Mouse (Mus musculus) MEL (cell line): Measurements from ENCODE around the gene Nfkbib. TPM values are rescaled to one million over a fixed set of nuclear protein-coding genes. Genes with fewer than 3 reads are reported as not detected.

Experiments
- DNase-seq: peaks from one replicate; pipeline ENCODE4 v3.0.0; 2011; ENCODE audit warnings: low read depth, low spot score
- H3K27ac ChIP-seq: 2 replicates; pipeline ENCODE4 v1.5.1; 2012; ENCODE audit warnings: low read depth, mild to moderate bottlenecking, control low read depth, low read length, moderate library complexity; ENCODE audit not compliant: control insufficient read depth
- H3K27me3 ChIP-seq, 2 experiments: fragments of 150-350 bp in 1 of 2; sonication (generic) in 1 of 2; 2 replicates each; pipeline ENCODE4 v1.6.1; 2012; ENCODE audit warnings: low read length in 2 of 2, mild to moderate bottlenecking in 2 of 2, improper control_type of control experiment in 1 of 2, moderate library complexity in 1 of 2; ENCODE audit not compliant: insufficient read depth in 2 of 2, control insufficient read depth in 1 of 2
- H3K36me3 ChIP-seq, 2 experiments: 2 replicates each; pipeline ENCODE4 v1.6.1; 2012 to 2014; ENCODE audit warnings: low read length in 2 of 2, improper control_type of control experiment in 1 of 2, inconsistent platforms in 1 of 2, mild to moderate bottlenecking in 1 of 2; ENCODE audit not compliant: insufficient read depth in 2 of 2, control insufficient read depth in 1 of 2
- H3K4me1 ChIP-seq, 2 experiments: fragments of 150-350 bp in 1 of 2; sonication (generic) in 1 of 2; 2 replicates each; pipeline ENCODE4 v1.6.1; 2012; ENCODE audit warnings: low read length in 2 of 2, improper control_type of control experiment in 1 of 2, mild to moderate bottlenecking in 1 of 2; ENCODE audit not compliant: insufficient read depth in 2 of 2, control insufficient read depth in 1 of 2
- H3K4me3 ChIP-seq, 2 experiments: fragments of 150-350 bp in 1 of 2; sonication (generic) in 1 of 2; 2 replicates each; pipeline ENCODE4 v1.5.1; 2012; ENCODE audit warnings: low read depth in 2 of 2, low read length in 2 of 2, mild to moderate bottlenecking in 2 of 2, moderate library complexity in 2 of 2, control low read depth in 1 of 2, improper control_type of control experiment in 1 of 2; ENCODE audit not compliant: control insufficient read depth in 1 of 2, insufficient read depth in 1 of 2
- H3K79me2 ChIP-seq: 2 replicates; pipeline ENCODE4 v1.6.1; 2012; ENCODE audit warnings: mild to moderate bottlenecking, low read length, moderate library complexity; ENCODE audit not compliant: control insufficient read depth, poor library complexity, insufficient read depth
- H3K9ac ChIP-seq: 2 replicates; pipeline ENCODE4 v1.6.1; 2012; ENCODE audit warnings: low read depth, mild to moderate bottlenecking, control low read depth, low read length, moderate library complexity; ENCODE audit not compliant: control insufficient read depth, poor library complexity, severe bottlenecking
- H3K9me3 ChIP-seq: fragments of 150-350 bp; sonication (generic); replicated peaks from 2 replicates; pipeline ENCODE4 v1.6.1; 2012; ENCODE audit warnings: mild to moderate bottlenecking, low read length, improper control_type of control experiment, moderate library complexity; ENCODE audit not compliant: insufficient read depth
- CTCF ChIP-seq, 3 experiments: IDR thresholded peaks in 2 of 3; conservative IDR thresholded peaks in 1 of 3; 2 replicates each; pipeline ENCODE4 v1.5.1; 2011 to 2012; ENCODE audit warnings: low read length in 3 of 3, low read depth in 2 of 3, mild to moderate bottlenecking in 2 of 3, improper control_type of control experiment in 1 of 3, inconsistent platforms in 1 of 3, mixed read lengths in 1 of 3, moderate library complexity in 1 of 3; ENCODE audit not compliant: control insufficient read depth in 1 of 3, insufficient read depth in 1 of 3, poor library complexity in 1 of 3, severe bottlenecking in 1 of 3
- E2F4 ChIP-seq: IDR thresholded peaks from 2 replicates; pipeline ENCODE4 v1.6.1; 2011; ENCODE audit warnings: low read depth, low read length, improper control_type of control experiment, borderline replicate concordance
- ELF1 ChIP-seq: IDR thresholded peaks from 2 replicates; pipeline ENCODE4 v1.6.1; 2014; ENCODE audit warnings: low read depth, mild to moderate bottlenecking, inconsistent platforms, low read length, improper control_type of control experiment, moderate library complexity
- EP300 ChIP-seq, 2 experiments: IDR thresholded peaks; 2 replicates each; pipeline ENCODE4 v1.6.1; 2011; ENCODE audit warnings: improper control_type of control experiment in 2 of 2, low read length in 2 of 2, low read depth in 1 of 2, mild to moderate bottlenecking in 1 of 2
- GATA1 ChIP-seq: IDR thresholded peaks from 2 replicates; pipeline ENCODE4 v1.6.1; 2011; ENCODE audit warnings: low read depth, low read length, improper control_type of control experiment
- HCFC1 ChIP-seq: IDR thresholded peaks from 2 replicates; pipeline ENCODE4 v1.6.1; 2012; ENCODE audit warnings: low read depth, mild to moderate bottlenecking, inconsistent platforms, low read length, improper control_type of control experiment, moderate library complexity
- MAFK ChIP-seq: IDR thresholded peaks from 2 replicates; pipeline ENCODE4 v1.6.1; 2011; ENCODE audit warnings: low read depth, mild to moderate bottlenecking, low read length, improper control_type of control experiment, borderline replicate concordance
- MAX ChIP-seq: IDR thresholded peaks from 2 replicates; pipeline ENCODE4 v1.6.1; 2011; ENCODE audit warnings: low read length, improper control_type of control experiment
- MXI1 ChIP-seq: IDR thresholded peaks from 2 replicates; pipeline ENCODE4 v1.6.1; 2011; ENCODE audit warnings: mild to moderate bottlenecking, low read depth, low read length, improper control_type of control experiment
- MYB ChIP-seq: IDR thresholded peaks from 2 replicates; pipeline ENCODE4 v1.6.1; 2011; ENCODE audit warnings: mild to moderate bottlenecking, low read depth, low read length, improper control_type of control experiment
- MYC ChIP-seq: IDR thresholded peaks from 2 replicates; pipeline ENCODE4 v1.6.1; 2011; ENCODE audit warnings: low read depth, mild to moderate bottlenecking, low read length, improper control_type of control experiment, moderate library complexity
- POLR2A ChIP-seq, 2 experiments: IDR thresholded peaks; 2 replicates each; pipeline ENCODE4 v1.6.1; 2011 to 2012; ENCODE audit warnings: low read length in 2 of 2, mild to moderate bottlenecking in 2 of 2, control low read depth in 1 of 2, improper control_type of control experiment in 1 of 2, low read depth in 1 of 2, moderate library complexity in 1 of 2; ENCODE audit not compliant: control insufficient read depth in 1 of 2, insufficient read depth in 1 of 2, poor library complexity in 1 of 2
- POLR2AphosphoS5 ChIP-seq: IDR thresholded peaks from 2 replicates; pipeline ENCODE4 v1.6.1; 2012; ENCODE audit warnings: low read depth, borderline replicate concordance, mild to moderate bottlenecking, inconsistent platforms, low read length, moderate library complexity, mixed read lengths
- RCOR1 ChIP-seq: IDR thresholded peaks from 2 replicates; pipeline ENCODE4 v1.6.1; 2012; ENCODE audit warnings: low read depth, mild to moderate bottlenecking, inconsistent platforms, low read length, improper control_type of control experiment
- SMC3 ChIP-seq: IDR thresholded peaks from 2 replicates; pipeline ENCODE4 v1.6.1; 2011; ENCODE audit warnings: low read depth, low read length, improper control_type of control experiment
- UBTF ChIP-seq: IDR thresholded peaks from 2 replicates; pipeline ENCODE4 v1.6.1; 2012; ENCODE audit warnings: low read depth, mild to moderate bottlenecking, inconsistent platforms, low read length, improper control_type of control experiment, moderate library complexity, borderline replicate concordance; ENCODE audit not compliant: insufficient read depth
- USF1 ChIP-seq: IDR thresholded peaks from 2 replicates; pipeline ENCODE4 v1.6.1; 2014; ENCODE audit warnings: low read depth, mild to moderate bottlenecking, inconsistent platforms, low read length, improper control_type of control experiment, moderate library complexity
- ZKSCAN1 ChIP-seq: IDR thresholded peaks from 2 replicates; pipeline ENCODE4 v1.6.1; 2012; ENCODE audit warnings: low read depth, mild to moderate bottlenecking, inconsistent platforms, low read length, improper control_type of control experiment, moderate library complexity
- polyA plus RNA-seq, 2 experiments: library from polyadenylated mRNA; stranded (reverse) in 1 of 2; unstranded in 1 of 2; fragments of >175 nt in 1 of 2; fragments of >200 nt in 1 of 2; gene quantifications; 2 replicates each; pipeline versions ENCODE4 v1.2.1 to v1.2.4; 2012; ENCODE audit warnings: low replicate concordance in 2 of 2, low read depth in 1 of 2; ENCODE audit not compliant: insufficient read length in 2 of 2, insufficient read depth in 1 of 2, missing spikeins in 1 of 2
- total RNA-seq: library from RNA; depleted of rRNA; stranded (reverse); fragments of 300-350 nt; gene quantifications from 2 replicates; pipeline ENCODE4 v1.2.3, GENCODE M21; 2012; rRNA removed

Nfkbib gene
- 30.7 and 32.9 TPM in 2 replicates for total RNA-seq
- polyA plus RNA-seq, result 10 to 100 TPM in 1 of 2 experiments, not detected in 1; 52.7 TPM

- Histone ChIP-seq H3K4me3 (peak within 1 kb of the TSS; percentile 69 to 88), H3K9me3 (no peaks in the 10 kb centered on the region), H3K79me2 (peaks cover 20% of the 10 kb centered on the region), H3K4me1 (peaks cover 27 to 46% of the 10 kb centered on the region in 2 experiments), H3K27ac (peak within 1 kb of the TSS; percentile 20), H3K36me3 (peaks cover 0 to 32% of the 10 kb centered on the region in 2 experiments; a peak in 3 of 4 replicates), H3K27me3 (no peaks in the 10 kb centered on the region), H3K9ac (peak within 1 kb of the TSS; percentile 63)
- TF ChIP-seq SMC3, result no peak
- TF ChIP-seq CTCF (IDR thresholded peaks at IDR 0.05 in 2 of 3, conservative IDR thresholded peaks at IDR 0.05 in 1 of 3; ENCODE audit: control insufficient read depth in 1 of 3, insufficient read depth in 1 of 3, low read depth in 2 of 3, low read length in 3 of 3, poor library complexity in 1 of 3, severe bottlenecking in 1 of 3), result no peak
- TF ChIP-seq MYC, result no peak
- TF ChIP-seq RCOR1, result no peak
- no peak for TF ChIP-seq EP300 (IDR thresholded peaks at IDR 0.05; ENCODE audit: low read depth in 1 of 2, low read length in 2 of 2)
- no peak for TF ChIP-seq MAFK
- no peak for TF ChIP-seq UBTF
- TF ChIP-seq MYB, result no peak
- TF ChIP-seq HCFC1, result no peak
- TF ChIP-seq MXI1, result no peak
- TF ChIP-seq MAX, result no peak
- TF ChIP-seq GATA1, result no peak
- no peak for TF ChIP-seq ELF1
- TF ChIP-seq USF1, result no peak
- peak; percentile 8 for DNase-seq
Observed at GRCm38 (mm10) chr7:28767462-28767965, at the start of gene Nfkbib. Gene Nfkbib, minus strand, starts transcription at chr7:28767512.

- Histone ChIP-seq H3K27me3 (no peaks in the 10 kb centered on the region), H3K79me2 (peaks cover 52% of the 10 kb centered on the region), H3K9ac (no peak overlapping the region), H3K4me1 (peaks cover 23 to 89% of the 10 kb centered on the region in 2 experiments), H3K27ac (peak overlapping the region; percentile 4; the same call in 1 of the 2 replicates), H3K36me3 (peaks cover 51 to 97% of the 10 kb centered on the region in 2 experiments), H3K9me3 (no peaks in the 10 kb centered on the region), H3K4me3 (no peak overlapping the region)
- DNase-seq, result no peak
- TF ChIP-seq POLR2AphosphoS5 (0 out of 2 replicates have a peak, but pooled peaks have one; percentile 69), ZKSCAN1 (0 out of 2 replicates have a peak, but pooled peaks have one; percentile 48), RCOR1 (0 out of 2 replicates have a peak, but pooled peaks have one; percentile 10), E2F4 (no peak), POLR2A (IDR thresholded peaks at IDR 0.05; ENCODE audit: control insufficient read depth in 1 of 2, insufficient read depth in 1 of 2, low read depth in 1 of 2, low read length in 2 of 2, poor library complexity in 1 of 2) (0 out of 4 replicates have a peak, but pooled peaks have one; percentile 13 to 16)
Observed at GRCm38 (mm10) chr7:28816920-28817319, 49.6 kb upstream of the Nfkbib start.
